Mouse (Mus musculus) lung, postnatal 0 days (tissue): ENCODE data around the gene Fam8a1. TPM values are rescaled to one million over a fixed set of nuclear protein-coding genes. Genes with fewer than 3 reads are reported as not detected.

ENCODE experiments used
- ATAC-seq: fragments of 200-750 bp; cut with Nextera tagmentation; 2 replicates; pipeline ENCODE4 v1.8.0; 2017; ENCODE audit warnings: moderate library complexity
- DNase-seq: peaks from one replicate; pipeline ENCODE4 v3.0.0-alpha.2; 2016; ENCODE audit warnings: low spot score
- H3K27ac ChIP-seq: fragments of 300-500 bp; sonication (generic); 2 replicates; pipeline ENCODE4 v1.5.1; 2014; ENCODE audit warnings: antibody characterized with exemption, mild to moderate bottlenecking, low read length, mixed read lengths
- H3K27me3 ChIP-seq: fragments of 300-500 bp; sonication (generic); replicated peaks from 2 replicates; pipeline ENCODE4 v1.6.1; 2014; ENCODE audit warnings: low read length, mixed read lengths; ENCODE audit not compliant: insufficient read depth
- H3K36me3 ChIP-seq: fragments of 300-500 bp; sonication (generic); 2 replicates; pipeline ENCODE4 v1.6.1; 2014; ENCODE audit warnings: low read length, mixed read lengths; ENCODE audit not compliant: insufficient read depth
- H3K4me1 ChIP-seq: fragments of 300-500 bp; sonication (generic); 2 replicates; pipeline ENCODE4 v1.6.1; 2014; ENCODE audit warnings: antibody characterized with exemption, low read depth, low read length, mixed read lengths; ENCODE audit not compliant: insufficient read depth
- H3K4me2 ChIP-seq: fragments of 300-500 bp; sonication (generic); replicated peaks from 2 replicates; pipeline ENCODE4 v1.6.1; 2014; ENCODE audit warnings: low read depth, mild to moderate bottlenecking, low read length, moderate library complexity, mixed read lengths
- H3K4me3 ChIP-seq: fragments of 300-500 bp; sonication (generic); 2 replicates; pipeline ENCODE4 v1.5.1; 2014; ENCODE audit warnings: low read depth, low read length
- H3K9ac ChIP-seq: fragments of 300-500 bp; sonication (generic); replicated peaks from 2 replicates; pipeline ENCODE4 v1.6.1; 2014; ENCODE audit warnings: low read depth, mild to moderate bottlenecking
- H3K9me3 ChIP-seq: fragments of 300-500 bp; sonication (generic); 2 replicates; pipeline ENCODE4 v1.6.1; 2016; ENCODE audit warnings: low read length, mixed read lengths
- CTCF ChIP-seq: IDR thresholded peaks from 2 replicates; pipeline ENCODE4 v1.5.1; 2016; ENCODE audit warnings: antibody characterized with exemption, mild to moderate bottlenecking
- EP300 ChIP-seq: IDR thresholded peaks from 2 replicates; pipeline ENCODE4 v1.6.1; 2016; ENCODE audit warnings: antibody characterized with exemption, mild to moderate bottlenecking, control low read depth
- WGBS: fragments of 180-500 bp; shearing (Covaris S2); extraction: QIAGEN DNeasy Blood & Tissue Kit; methylation state at CpG from one replicate; pipeline ENCODE4 v1.1.7; 2014; 5-methylcytosine and 5-hydroxymethylcytosine counted together
- polyA plus RNA-seq: library from polyadenylated mRNA; unstranded; fragments of >200 nt; fragmentation: Nextera tagmentation; extraction: Ambion mirVana; gene quantifications from 2 replicates; pipeline ENCODE4 v1.2.1, GENCODE M21; 2015

Gene Fam8a1
- polyA plus RNA-seq, 1 experiment from 2014 or later = 12.7 TPM

GRCm38 (mm10) chr13:46690559-46691241, 21.4 kb downstream of the Fam8a1 start:
- Histone ChIP-seq H3K27ac (no peak overlapping the region), H3K4me1 (no peaks in the 10 kb centered on the region), H3K27me3 (no peaks in the 10 kb centered on the region), H3K4me2 (no peak overlapping the region), H3K9me3 (no peaks in the 10 kb centered on the region), H3K4me3 (no peak overlapping the region), H3K36me3 (peaks cover 10% of the 10 kb centered on the region; the same call in 1 of the 2 replicates), H3K9ac (no peak overlapping the region)
- 83% methylated on average over 4 of the region's 4 CpGs for WGBS
- no peak for DNase-seq
- ATAC-seq = no peak
- no peak for TF ChIP-seq EP300
- TF ChIP-seq CTCF = no peak

- H3K27me3 ChIP-seq = no peaks in the 10 kb centered on the region
- no peak overlapping the region for H3K9ac ChIP-seq
- ATAC-seq = no peak; the same call in 1 of the 2 replicates
- H3K27ac ChIP-seq = no peak overlapping the region
- no peak for TF ChIP-seq CTCF
- peak; percentile 82 for TF ChIP-seq EP300
- H3K4me2 ChIP-seq = peak overlapping the region; percentile 20; the same call in 1 of the 2 replicates
- H3K4me1 ChIP-seq = no peaks in the 10 kb centered on the region
- no peaks in the 10 kb centered on the region for H3K9me3 ChIP-seq
- no peak overlapping the region for H3K4me3 ChIP-seq
- H3K36me3 ChIP-seq = peaks cover 7% of the 10 kb centered on the region; the same call in 1 of the 2 replicates
- DNase-seq = peak; percentile 60
- WGBS = 57% methylated on average over 1 of the region's 1 CpGs
Measured at GRCm38 (mm10) chr13:46695296-46695908, 26.1 kb downstream of the Fam8a1 start.

- H3K4me3 ChIP-seq = no peak overlapping the region
- H3K27ac ChIP-seq = no peak overlapping the region
- DNase-seq = no peak
- no peaks in the 10 kb centered on the region for H3K27me3 ChIP-seq
- H3K36me3 ChIP-seq = peaks cover 7% of the 10 kb centered on the region; the same call in 1 of the 2 replicates
- no peaks in the 10 kb centered on the region for H3K9me3 ChIP-seq
- no peaks in the 10 kb centered on the region for H3K4me1 ChIP-seq
- no peak overlapping the region for H3K9ac ChIP-seq
- WGBS = 65% methylated on average over 1 of the region's 1 CpGs
- TF ChIP-seq CTCF = no peak
- TF ChIP-seq EP300 = no peak
- ATAC-seq = no peak
- H3K4me2 ChIP-seq = no peak overlapping the region
Measured at GRCm38 (mm10) chr13:46695932-46696331, 26.6 kb downstream of the Fam8a1 start.

- H3K36me3 ChIP-seq = peaks cover 7% of the 10 kb centered on the region; the same call in 1 of the 2 replicates
- TF ChIP-seq CTCF (no peak), EP300 (peak; percentile 89)
- 64% methylated on average over 2 of the region's 2 CpGs for WGBS
Measured at GRCm38 (mm10) chr13:46696788-46697187, 27.5 kb downstream of the Fam8a1 start.

GRCm38 (mm10) chr13:46699372-46699771, 30.1 kb downstream of the Fam8a1 start:
- TF ChIP-seq CTCF (no peak), EP300 (peak; percentile 67; the same call in 1 of the 2 replicates)
- Histone ChIP-seq H3K4me2 (no peak overlapping the region), H3K27ac (no peak overlapping the region), H3K27me3 (no peaks in the 10 kb centered on the region), H3K9me3 (no peaks in the 10 kb centered on the region), H3K4me1 (no peaks in the 10 kb centered on the region), H3K36me3 (no peaks in the 10 kb centered on the region), H3K4me3 (no peak overlapping the region), H3K9ac (no peak overlapping the region)
- WGBS = 71% methylated on average over 1 of the region's 1 CpGs
- DNase-seq = peak; percentile 60
- ATAC-seq = peak; percentile 63

More at GRCm38 (mm10) chr13:46696788-46697187, 27.5 kb downstream of the Fam8a1 start:
- H3K4me1 ChIP-seq = no peaks in the 10 kb centered on the region
- ATAC-seq (peak; percentile 85), DNase-seq (peak; percentile 67)
- no peaks in the 10 kb centered on the region for H3K9me3 ChIP-seq
- H3K9ac ChIP-seq = no peak overlapping the region
- H3K4me3 ChIP-seq = no peak overlapping the region
- no peaks in the 10 kb centered on the region for H3K27me3 ChIP-seq
- H3K27ac ChIP-seq = 0 out of 2 replicates have a peak overlapping the region, but pooled peaks have one; percentile 15
- H3K4me2 ChIP-seq = no peak overlapping the region

- no peaks in the 10 kb centered on the region for H3K9me3 ChIP-seq
- no peaks in the 10 kb centered on the region for H3K27me3 ChIP-seq
- no peak overlapping the region for H3K4me2 ChIP-seq
- ATAC-seq (no peak), DNase-seq (no peak)
- no peak for TF ChIP-seq CTCF
- no peak for TF ChIP-seq EP300
- WGBS = 78% methylated on average over 2 of the region's 2 CpGs
- no peaks in the 10 kb centered on the region for H3K4me1 ChIP-seq
- no peak overlapping the region for H3K9ac ChIP-seq
- H3K4me3 ChIP-seq = no peak overlapping the region
- H3K36me3 ChIP-seq = no peaks in the 10 kb centered on the region
- no peak overlapping the region for H3K27ac ChIP-seq
Measured at GRCm38 (mm10) chr13:46701486-46701885, 32.2 kb downstream of the Fam8a1 start.
